ENCODE assay signal across 13 mouse cellular contexts in the genomic region with DNA sequence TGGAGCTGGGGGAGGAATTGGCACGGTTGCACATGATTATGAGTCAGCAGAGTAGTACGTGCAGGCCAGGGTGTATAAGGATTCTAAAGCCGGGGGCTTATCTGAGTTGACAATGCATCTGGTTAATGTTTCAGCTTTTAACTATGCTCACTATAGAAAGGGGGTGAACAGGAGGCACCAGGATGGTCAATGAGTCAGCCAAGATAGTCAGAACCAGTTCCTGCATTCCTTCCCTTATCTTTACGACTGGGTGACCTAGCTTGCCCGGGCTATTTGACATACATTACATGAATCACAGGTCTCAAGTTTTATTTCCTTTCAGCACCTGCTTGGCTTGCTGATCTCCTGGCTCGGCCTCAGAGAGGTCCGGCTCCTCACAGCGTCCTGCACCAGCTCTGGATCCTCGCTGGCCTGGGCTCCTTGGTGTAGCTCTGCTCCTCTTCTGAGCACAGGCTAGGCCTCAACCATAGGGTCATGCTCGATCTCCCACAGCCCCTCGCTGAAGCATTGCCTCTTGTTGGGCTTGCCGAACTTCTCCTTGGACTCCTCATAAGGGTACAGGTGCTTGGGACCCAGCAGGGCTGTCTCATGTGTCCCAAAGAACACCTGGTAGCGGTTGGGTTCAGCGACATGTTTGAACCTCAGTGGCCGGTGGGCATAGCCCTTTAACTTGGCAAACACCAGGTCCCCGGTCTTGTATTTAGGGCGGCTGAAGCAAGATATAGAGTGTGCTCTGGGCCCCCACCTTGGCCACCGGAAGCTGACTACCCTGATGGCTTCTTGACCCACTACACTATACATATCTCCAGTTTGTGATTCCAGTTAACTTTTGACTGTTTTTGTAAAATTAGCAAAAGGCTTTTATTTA. TPM values are rescaled to one million over a fixed set of nuclear protein-coding genes. Genes with fewer than 3 reads are reported as not detected.
DNase-seq lines count a peak whose midpoint lies in the region; ATAC-seq lines count a peak whose summit lies in the region.
"Had no signal": no experiment of that assay in that cellular context is flagged by ENCODE, and none has a peak within 500 bp of the region (broad histone marks: within the 10 kb centered on the region; RNA-seq: fewer than 3 reads in every experiment).

No protein-coding gene starts in this region.

- intact Hi-C loops in heart, postnatal 14 days (cut with DNase I): no loop called here

- peaks cover 21% of the 10 kb centered on the region for H3K9me3 ChIP-seq in heart, embryonic 12.5 days (replicated peaks)
- H3K9me3 ChIP-seq in midbrain, embryonic 11.5 days (ENCODE audit: control insufficient read depth, low read length): no peaks in the 10 kb centered on the region; the same call in 1 of the 2 replicates
- H3K9me3 ChIP-seq in midbrain, embryonic 10.5 days (replicated peaks): peaks cover 15% of the 10 kb centered on the region; the same call in 1 of the 2 replicates
- H3K9me3 ChIP-seq in liver, embryonic 12.5 days (replicated peaks): peaks cover 43% of the 10 kb centered on the region

- no peak for DNase-seq in heart, postnatal 14 days
- no peak for DNase-seq in midbrain, embryonic 11.5 days (ENCODE audit: low spot score, missing footprints)
- no peak for DNase-seq in midbrain, embryonic 10.5 days (ENCODE audit: low spot score)
- peak; percentile 88 for DNase-seq in yolk sac, embryonic 10.5 days (ENCODE audit: low spot score)
- DNase-seq in c-Kit-positive CD71-positive TER-119-positive erythroid progenitor cells, embryonic 14.5 days (ENCODE audit: low spot score): no peak
- no peak for DNase-seq in cerebellum, adult 9-11 months
- DNase-seq: kidney, postnatal 14 days had no signal

- no peaks in the 10 kb centered on the region for H3K36me3 ChIP-seq in heart, embryonic 12.5 days
- no peaks in the 10 kb centered on the region for H3K36me3 ChIP-seq in midbrain, embryonic 11.5 days (ENCODE audit: control insufficient read depth, insufficient read depth, low read length)
- H3K36me3 ChIP-seq in midbrain, embryonic 10.5 days: no peaks in the 10 kb centered on the region
- H3K36me3 ChIP-seq in liver, embryonic 12.5 days: no peaks in the 10 kb centered on the region
- H3K36me3 ChIP-seq: liver, embryonic 15.5 days had no signal

- no peak overlapping the region for H3K4me2 ChIP-seq in heart, embryonic 12.5 days
- H3K4me2 ChIP-seq in midbrain, embryonic 11.5 days: no peak overlapping the region
- no peak overlapping the region for H3K4me2 ChIP-seq in liver, embryonic 12.5 days
- H3K4me2 ChIP-seq: liver, embryonic 15.5 days had no signal

- no peak overlapping the region for H3K9ac ChIP-seq in heart, embryonic 12.5 days
- H3K9ac ChIP-seq in midbrain, embryonic 11.5 days (ENCODE audit: low read length): no peak overlapping the region
- no peak overlapping the region for H3K9ac ChIP-seq in liver, embryonic 12.5 days
- H3K9ac ChIP-seq: liver, embryonic 15.5 days had no signal

- H3K4me1 ChIP-seq in heart, embryonic 12.5 days (replicated peaks): peaks cover 11% of the 10 kb centered on the region
- no peaks in the 10 kb centered on the region for H3K4me1 ChIP-seq in midbrain, embryonic 11.5 days (ENCODE audit: control insufficient read depth, insufficient read depth, low read length)
- no peaks in the 10 kb centered on the region for H3K4me1 ChIP-seq in midbrain, embryonic 10.5 days
- no peaks in the 10 kb centered on the region for H3K4me1 ChIP-seq in liver, embryonic 12.5 days
- H3K4me1 ChIP-seq: liver, embryonic 15.5 days had no signal

- peak overlapping the region; percentile 82 for H3K27ac ChIP-seq in heart, embryonic 12.5 days (ENCODE audit: poor library complexity, severe bottlenecking)
- H3K27ac ChIP-seq in midbrain, embryonic 11.5 days (ENCODE audit: low read depth, low read length): no peak overlapping the region
- H3K27ac ChIP-seq in midbrain, embryonic 10.5 days (replicated peaks): no peak overlapping the region
- H3K27ac ChIP-seq in liver, embryonic 12.5 days: no peak overlapping the region
- H3K27ac ChIP-seq: liver, embryonic 15.5 days had no signal

- 51% methylated on average over 18 of the region's 18 CpGs for WGBS in heart, embryonic 12.5 days
- 93% methylated on average over 18 of the region's 18 CpGs for WGBS in midbrain, embryonic 11.5 days
- 93% methylated on average over 18 of the region's 18 CpGs for WGBS in midbrain, embryonic 10.5 days
- 68% methylated on average over 18 of the region's 18 CpGs for WGBS in liver, embryonic 12.5 days (ENCODE audit: insufficient replicate concordance)

- no peak overlapping the region for H3K4me3 ChIP-seq in heart, embryonic 12.5 days
- H3K4me3 ChIP-seq in midbrain, embryonic 11.5 days (ENCODE audit: low read depth, low read length): no peak overlapping the region
- H3K4me3 ChIP-seq in midbrain, embryonic 10.5 days: no peak overlapping the region
- no peak overlapping the region for H3K4me3 ChIP-seq in liver, embryonic 12.5 days
- H3K4me3 ChIP-seq: liver, embryonic 15.5 days had no signal

- H3K27me3 ChIP-seq in heart, embryonic 12.5 days (replicated peaks): no peaks in the 10 kb centered on the region
- H3K27me3 ChIP-seq in midbrain, embryonic 11.5 days (ENCODE audit: control insufficient read depth, insufficient read depth, low read length): no peaks in the 10 kb centered on the region
- no peaks in the 10 kb centered on the region for H3K27me3 ChIP-seq in midbrain, embryonic 10.5 days (ENCODE audit: low read depth, poor library complexity, severe bottlenecking)
- no peaks in the 10 kb centered on the region for H3K27me3 ChIP-seq in liver, embryonic 12.5 days (replicated peaks)
- H3K27me3 ChIP-seq: liver, embryonic 15.5 days had no signal

- peak; percentile 88 for ATAC-seq in heart, embryonic 12.5 days (ENCODE audit: insufficient number of reproducible peaks, low FRiP score)
- peak; percentile 46; the same call in 1 of the 2 replicates for ATAC-seq in midbrain, embryonic 11.5 days (ENCODE audit: low FRiP score)
- ATAC-seq in liver, embryonic 12.5 days: peak; percentile 67
- ATAC-seq: forebrain, embryonic 14.5 days had no signal

RNA-seq across cellular contexts. Expression of a gene that starts 21.0 kb away (rescaled TPM):
- polyA plus RNA-seq in heart, embryonic 12.5 days (2016; fragmentation: Nextera tagmentation; extraction: Ambion mirVana): not detected in 2 replicates
- total RNA-seq in heart, postnatal 14 days (2021): not detected
- not detected in 2 replicates for polyA plus RNA-seq in midbrain, embryonic 11.5 days (2014; fragmentation: Nextera tagmentation; extraction: Ambion mirVana)
- polyA plus RNA-seq in midbrain, embryonic 10.5 days (2016; fragmentation: Nextera tagmentation; extraction: Ambion mirVana): not detected in 2 replicates
- not detected in 2 replicates for polyA plus RNA-seq in liver, embryonic 12.5 days (2016; fragmentation: Nextera tagmentation; extraction: Ambion mirVana)
- total RNA-seq: neutrophil, adult 5-6 weeks had no signal
- polyA plus RNA-seq: forebrain, embryonic 14.5 days; liver, embryonic 15.5 days; spleen, adult 2 months had no signal
